Mouse (Mus musculus): ENCODE data around the gene Vmn1r79.
"Not testable (repeated sequence)": the region's sequence is repeated elsewhere in the genome, so short reads cannot be mapped to it uniquely, and the experiment has no call there.

Gene Vmn1r79

DNA sequence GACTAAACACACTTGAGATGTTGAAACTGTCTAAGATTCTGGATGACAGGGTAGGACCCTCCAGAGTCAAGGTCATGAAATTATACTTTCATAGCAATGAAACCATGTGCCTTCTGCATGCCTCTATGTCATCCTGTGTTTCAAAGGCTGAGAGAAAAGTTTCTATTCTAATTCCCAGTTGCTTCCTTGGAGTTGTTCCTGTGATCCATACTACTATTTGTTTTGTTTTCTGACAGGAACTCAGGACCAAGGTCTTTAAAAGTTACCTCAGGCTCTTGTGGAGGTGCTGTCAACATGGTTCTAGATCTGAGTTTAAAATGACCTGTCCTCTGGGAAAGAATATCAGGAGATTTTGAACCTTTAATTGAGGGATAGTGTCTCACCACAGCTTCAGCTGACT, at the start of gene Vmn1r79:
TSS of gene Vmn1r79 (plus strand) at position 301 of the 400 bp plus-strand sequence.
- not testable (repeated sequence) for DNase-seq (ENCODE audit: low spot score in 2 of 2)

DNA sequence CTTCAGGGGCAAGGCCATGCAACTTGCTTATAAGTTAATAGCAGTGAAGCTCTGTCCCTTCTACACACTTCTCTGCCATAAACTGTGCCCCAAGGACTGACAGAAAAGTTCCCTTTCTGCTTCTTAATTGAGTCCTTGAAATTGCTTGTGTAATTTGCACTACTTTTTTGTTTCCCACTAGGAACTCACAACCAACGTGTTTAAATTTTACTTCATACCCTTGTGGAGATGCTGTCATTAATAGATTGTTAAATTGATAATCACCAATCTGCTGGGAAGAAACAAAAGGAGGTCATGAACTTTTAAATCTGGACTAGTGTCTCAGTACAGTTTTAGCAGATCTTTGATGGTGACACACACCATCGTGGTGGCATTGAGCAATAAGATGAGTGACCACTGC, 21.1 kb upstream of the Vmn1r79 start, which contains the start of gene Vmn1r78:
TSS of gene Vmn1r78 (plus strand) at position 301 of the 400 bp plus-strand sequence.
- no peak for DNase-seq (ENCODE audit: low spot score in 2 of 2)

DNA sequence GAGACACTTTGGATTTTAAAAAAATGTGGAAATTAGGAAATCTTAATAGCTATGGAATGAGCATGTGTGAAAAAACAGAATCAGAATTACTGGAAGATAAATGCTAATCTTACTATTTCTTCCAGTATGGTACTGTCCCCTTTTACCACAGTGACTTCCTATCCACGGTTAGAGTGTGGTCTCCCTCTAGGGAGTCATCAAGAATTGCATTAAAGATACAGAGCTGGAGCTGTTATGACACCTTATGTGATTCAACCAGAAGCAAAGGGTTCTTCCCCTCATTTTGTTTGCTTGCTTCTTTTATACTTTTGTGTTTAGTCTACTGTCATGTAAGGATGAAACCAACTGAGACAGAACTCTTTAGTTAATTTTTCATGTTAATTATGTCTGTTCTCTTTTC, 14.6 kb upstream of the Vmn1r79 start:
- DNase-seq (ENCODE audit: low spot score in 2 of 2) = not testable (repeated sequence)

DNA sequence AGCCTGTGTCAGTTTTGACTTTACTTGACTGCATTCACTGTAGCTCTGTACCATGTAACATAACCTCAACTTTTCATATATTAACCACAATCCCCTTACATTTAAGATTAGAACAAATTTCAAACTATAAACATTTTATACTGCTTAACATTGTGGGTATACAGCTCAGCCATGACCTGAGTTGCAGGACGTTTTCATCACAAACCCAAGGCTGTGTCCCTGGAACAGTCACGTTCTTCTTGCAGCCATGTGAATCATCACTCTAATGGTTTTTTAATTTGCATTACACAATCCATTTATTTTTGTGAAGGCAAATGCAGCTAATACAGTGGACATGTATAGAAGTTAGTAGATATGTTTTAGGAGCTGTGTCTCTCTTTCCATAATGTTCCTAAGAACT, 1.8 kb downstream of the Vmn1r79 start:
- DNase-seq (ENCODE audit: low spot score in 2 of 2) = not testable (repeated sequence)

DNA sequence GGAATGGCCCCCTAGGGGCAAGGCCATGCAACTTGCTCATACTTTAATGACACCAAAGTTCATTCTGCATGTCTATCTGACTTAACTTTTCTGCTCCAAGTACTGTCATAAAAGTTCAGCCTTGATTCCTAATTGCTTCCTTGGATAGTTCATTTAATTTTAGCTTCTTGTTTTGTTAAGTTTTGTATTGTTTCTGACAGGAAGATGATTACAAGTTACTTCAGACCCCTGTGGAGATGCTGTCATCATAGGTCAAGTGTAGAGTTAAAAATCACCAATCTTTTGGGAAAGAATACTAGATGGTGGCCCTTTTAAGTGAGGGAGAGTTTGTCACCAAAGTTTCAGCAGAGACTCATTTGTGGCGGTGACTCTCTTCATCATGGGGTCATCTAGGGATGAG, 17.9 kb downstream of the Vmn1r79 start, which contains the start of gene Vmn1r80:
TSS of gene Vmn1r80 (plus strand) at position 301 of the 400 bp plus-strand sequence.
- DNase-seq (ENCODE audit: low spot score in 2 of 2) = no peak

DNA sequence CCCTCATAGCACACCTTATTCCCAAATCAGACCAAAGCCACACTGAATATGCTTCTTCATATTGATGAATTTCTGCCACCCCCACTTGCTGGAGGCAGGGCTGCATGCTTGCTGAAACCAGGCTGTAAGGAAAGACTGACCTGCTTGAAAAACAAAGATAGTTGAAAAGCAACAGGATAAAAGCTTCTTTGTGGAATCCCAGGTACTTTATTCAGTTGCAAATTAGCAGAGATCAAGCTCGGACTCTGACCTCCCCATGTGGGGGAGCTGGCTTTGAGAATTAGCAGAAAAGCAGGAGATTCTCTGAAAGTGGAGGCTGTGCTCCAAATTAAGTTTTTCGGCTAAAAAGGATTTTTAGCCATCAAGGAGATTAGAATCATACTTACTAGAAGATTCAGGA, 33.1 kb downstream of the Vmn1r79 start:
- no peak for DNase-seq (ENCODE audit: low spot score in 2 of 2)

Measured in thymus, postnatal 10 days (tissue).